Mouse (Mus musculus) MN1 (cell line): Measurements from ENCODE around the gene Tex264.

Source experiments
- DNase-seq: peaks from one replicate; pipeline ENCODE4 v3.0.0-alpha.2; 2016; ENCODE audit warnings: low spot score

The Tex264 gene

GRCm38 (mm10) chr9:106685249-106686101, at the start of gene Tex264:
TSS of gene Tex264 (minus strand) at chr9:106685927.
- peak; percentile 84 for DNase-seq

- no peak for DNase-seq
Observed at GRCm38 (mm10) chr9:106733690-106734089, 48.0 kb upstream of the Tex264 start.

GRCm38 (mm10) chr9:106729416-106729815, 43.7 kb upstream of the Tex264 start:
- no peak for DNase-seq

- DNase-seq: no peak
Observed at GRCm38 (mm10) chr9:106726891-106727290, 41.2 kb upstream of the Tex264 start.

GRCm38 (mm10) chr9:106725435-106725834, 39.7 kb upstream of the Tex264 start:
- no peak for DNase-seq

GRCm38 (mm10) chr9:106724864-106725263, 39.1 kb upstream of the Tex264 start:
- no peak for DNase-seq

- no peak for DNase-seq
Observed at GRCm38 (mm10) chr9:106716729-106717128, 31.0 kb upstream of the Tex264 start.

- no peak for DNase-seq
Observed at GRCm38 (mm10) chr9:106716232-106716631, 30.5 kb upstream of the Tex264 start.

GRCm38 (mm10) chr9:106712470-106712869, 26.7 kb upstream of the Tex264 start:
- DNase-seq: no peak

- no peak for DNase-seq
Observed at GRCm38 (mm10) chr9:106692973-106693481, 7.3 kb upstream of the Tex264 start.

- no peak for DNase-seq
Observed at GRCm38 (mm10) chr9:106688834-106689233, 3.1 kb upstream of the Tex264 start.

- DNase-seq: peak; percentile 82
Observed at GRCm38 (mm10) chr9:106686983-106687650, 1.4 kb upstream of the Tex264 start.

- DNase-seq: no peak
Observed at GRCm38 (mm10) chr9:106684918-106685248, 844 bp downstream of the Tex264 start.

GRCm38 (mm10) chr9:106684093-106684872, 1.4 kb downstream of the Tex264 start:
- DNase-seq: no peak

GRCm38 (mm10) chr9:106681026-106681425, 4.7 kb downstream of the Tex264 start:
- peak; percentile 77 for DNase-seq

- no peak for DNase-seq
Observed at GRCm38 (mm10) chr9:106678242-106678641, 7.5 kb downstream of the Tex264 start.

GRCm38 (mm10) chr9:106677702-106678101, 8.0 kb downstream of the Tex264 start:
- DNase-seq: no peak

- no peak for DNase-seq
Observed at GRCm38 (mm10) chr9:106676571-106676970, 9.2 kb downstream of the Tex264 start.

GRCm38 (mm10) chr9:106675965-106676364, 9.8 kb downstream of the Tex264 start:
- no peak for DNase-seq

GRCm38 (mm10) chr9:106675480-106675879, 10.2 kb downstream of the Tex264 start:
- peak; percentile 82 for DNase-seq

GRCm38 (mm10) chr9:106673860-106674259, 11.9 kb downstream of the Tex264 start:
- no peak for DNase-seq

- no peak for DNase-seq
Observed at GRCm38 (mm10) chr9:106664856-106665255, 20.9 kb downstream of the Tex264 start.
